Mouse (Mus musculus) liver, adult 2 months (tissue): Measurements from ENCODE around the gene C8a. TPM values are rescaled to one million over a fixed set of nuclear protein-coding genes. Genes with fewer than 3 reads are reported as not detected.

ENCODE experiments used
- DNase-seq: peaks from one replicate; pipeline ENCODE4 v3.0.0-alpha.2; 2011; ENCODE audit warnings: low read depth, low spot score; ENCODE audit errors: extremely low read depth
- H3K27ac ChIP-seq: fragments of 200-500 bp; replicated peaks from 2 replicates; pipeline ENCODE4 v1.5.1; 2012; ENCODE audit warnings: low read depth, mild to moderate bottlenecking, control low read depth, inconsistent platforms, low read length; ENCODE audit not compliant: insufficient read depth
- H3K27me3 ChIP-seq: fragments of 200-500 bp; 2 replicates; pipeline ENCODE4 v1.6.1; 2012; ENCODE audit warnings: mild to moderate bottlenecking, moderate library complexity, low read length, inconsistent platforms; ENCODE audit not compliant: control insufficient read depth, insufficient read depth
- H3K36me3 ChIP-seq: fragments of 200-500 bp; 2 replicates; pipeline ENCODE4 v1.6.1; 2012; ENCODE audit warnings: low read length, inconsistent platforms; ENCODE audit not compliant: control insufficient read depth, insufficient read depth
- H3K4me1 ChIP-seq: fragments of 200-500 bp; 2 replicates; pipeline ENCODE4 v1.6.1; 2011; ENCODE audit warnings: low read length; ENCODE audit not compliant: control insufficient read depth, insufficient read depth
- H3K4me3 ChIP-seq: fragments of 200-500 bp; 2 replicates; pipeline ENCODE4 v1.5.1; 2011; ENCODE audit warnings: low read depth, mild to moderate bottlenecking, control low read depth, low read length, moderate library complexity; ENCODE audit not compliant: insufficient read depth
- H3K79me2 ChIP-seq: fragments of 200-500 bp; 2 replicates; pipeline ENCODE4 v1.6.1; 2012; ENCODE audit warnings: inconsistent platforms, mild to moderate bottlenecking, low read length, moderate library complexity; ENCODE audit not compliant: control insufficient read depth, insufficient read depth
- H3K9ac ChIP-seq: fragments of 200-500 bp; 2 replicates; pipeline ENCODE4 v1.6.1; 2012; ENCODE audit warnings: low read depth, mild to moderate bottlenecking, control low read depth, inconsistent platforms, low read length
- CTCF ChIP-seq: fragments of 200-500 bp; IDR thresholded peaks from 2 replicates; pipeline ENCODE4 v1.5.1; 2011; ENCODE audit warnings: low read depth, low read length, control low read depth
- POLR2A ChIP-seq: fragments of 200-500 bp; IDR thresholded peaks from 2 replicates; pipeline ENCODE4 v1.6.1; 2011; ENCODE audit warnings: low read length, control low read depth; ENCODE audit not compliant: insufficient read depth; ENCODE audit errors: extremely low read depth
- WGBS: fragments of 180-500 bp; shearing (Covaris S2); methylation state at CpG from one replicate; pipeline ENCODE4 v1.1.7; 2018; 5-methylcytosine and 5-hydroxymethylcytosine counted together
- polyA plus RNA-seq: library from polyadenylated mRNA; depleted of rRNA; stranded (reverse); fragments of >200 nt; gene quantifications from 2 replicates; pipeline ENCODE4 v1.2.3, GENCODE M21; 2012
- total RNA-seq: library from RNA; depleted of rRNA; stranded (reverse); fragments of >200 nt; gene quantifications from 2 replicates; pipeline ENCODE4 v1.2.3, GENCODE M21; 2014

Gene C8a
- total and polyA plus RNA-seq, 2 experiments = 71.3 to 250 TPM

- TF ChIP-seq POLR2A (no peak), CTCF (no peak)
- Histone ChIP-seq H3K36me3 (peaks cover 68% of the 10 kb centered on the region), H3K79me2 (no peaks in the 10 kb centered on the region), H3K9ac (peak overlapping the region; percentile 84), H3K27me3 (no peaks in the 10 kb centered on the region), H3K4me1 (peaks cover 32% of the 10 kb centered on the region), H3K27ac (peak overlapping the region; percentile 100), H3K4me3 (no peak overlapping the region)
- DNase-seq = peak; percentile 100
- 21% methylated on average over 2 of the region's 2 CpGs for WGBS
These were observed 37.9 kb downstream of the C8a start for GRCm38 (mm10) chr4:104838342-104838741.

- Histone ChIP-seq H3K36me3 (peaks cover 64% of the 10 kb centered on the region), H3K27me3 (no peaks in the 10 kb centered on the region), H3K4me3 (no peak overlapping the region), H3K79me2 (no peaks in the 10 kb centered on the region), H3K27ac (no peak overlapping the region), H3K9ac (no peak overlapping the region), H3K4me1 (peaks cover 13% of the 10 kb centered on the region)
- 63% methylated on average over 5 of the region's 5 CpGs for WGBS
- no peak for TF ChIP-seq POLR2A
- TF ChIP-seq CTCF = no peak
- DNase-seq = peak; percentile 59
These were observed 41.1 kb downstream of the C8a start for GRCm38 (mm10) chr4:104835096-104835495.

DNA sequence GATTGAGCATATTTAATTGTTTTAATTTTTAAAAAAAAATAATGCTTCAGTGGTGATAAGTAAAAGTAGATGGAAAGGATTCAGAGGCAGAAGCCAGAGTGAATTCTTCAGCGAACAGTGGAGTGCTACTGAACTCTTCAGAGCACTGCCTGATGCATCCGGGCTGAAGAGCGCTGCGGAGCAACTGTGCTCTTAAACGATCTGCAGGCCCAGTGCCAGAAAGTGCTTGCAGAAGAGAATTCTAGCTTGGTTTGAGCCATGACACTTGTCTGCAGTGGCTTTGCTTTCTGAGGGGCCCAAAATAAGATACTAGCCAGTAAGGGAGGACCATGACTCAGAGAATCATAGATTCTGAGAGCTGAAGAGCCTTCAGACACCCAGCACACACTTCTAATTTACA, 47.3 kb downstream of the C8a start:
- no peaks in the 10 kb centered on the region for H3K79me2 ChIP-seq
- H3K36me3 ChIP-seq = peaks cover 72% of the 10 kb centered on the region
- H3K9ac ChIP-seq = no peak overlapping the region
- DNase-seq = no peak
- H3K4me1 ChIP-seq = peaks cover 5% of the 10 kb centered on the region
- TF ChIP-seq POLR2A = no peak
- TF ChIP-seq CTCF = no peak
- H3K27ac ChIP-seq = peak overlapping the region; percentile 12; the same call in 1 of the 2 replicates
- 57% methylated on average over 5 of the region's 5 CpGs for WGBS
- H3K4me3 ChIP-seq = no peak overlapping the region
- no peaks in the 10 kb centered on the region for H3K27me3 ChIP-seq

GRCm38 (mm10) chr4:104824381-104825077, 51.7 kb downstream of the C8a start:
- H3K27ac ChIP-seq = peak overlapping the region; percentile 86
- peaks cover 33% of the 10 kb centered on the region for H3K4me1 ChIP-seq
- peak overlapping the region; percentile 56; the same call in 1 of the 2 replicates for H3K9ac ChIP-seq
- peaks cover 5% of the 10 kb centered on the region; the same call in 1 of the 2 replicates for H3K79me2 ChIP-seq
- H3K4me3 ChIP-seq = no peak overlapping the region
- H3K36me3 ChIP-seq = peaks cover 72% of the 10 kb centered on the region
- H3K27me3 ChIP-seq = no peaks in the 10 kb centered on the region
- 18% methylated on average over 7 of the region's 7 CpGs for WGBS
- peak; percentile 99 for DNase-seq
- TF ChIP-seq POLR2A = no peak
- no peak for TF ChIP-seq CTCF

- no peak overlapping the region for H3K4me3 ChIP-seq
- H3K9ac ChIP-seq = peak overlapping the region; percentile 74
- TF ChIP-seq CTCF = no peak
- no peak for TF ChIP-seq POLR2A
- H3K27me3 ChIP-seq = no peaks in the 10 kb centered on the region
- peak; percentile 98 for DNase-seq
- H3K36me3 ChIP-seq = peaks cover 65% of the 10 kb centered on the region
- 18% methylated on average over 4 of the region's 4 CpGs for WGBS
- peaks cover 41% of the 10 kb centered on the region for H3K4me1 ChIP-seq
- H3K27ac ChIP-seq = peak overlapping the region; percentile 100
- H3K79me2 ChIP-seq = peaks cover 5% of the 10 kb centered on the region; the same call in 1 of the 2 replicates
These were observed 52.5 kb downstream of the C8a start for GRCm38 (mm10) chr4:104823597-104824101.

DNA sequence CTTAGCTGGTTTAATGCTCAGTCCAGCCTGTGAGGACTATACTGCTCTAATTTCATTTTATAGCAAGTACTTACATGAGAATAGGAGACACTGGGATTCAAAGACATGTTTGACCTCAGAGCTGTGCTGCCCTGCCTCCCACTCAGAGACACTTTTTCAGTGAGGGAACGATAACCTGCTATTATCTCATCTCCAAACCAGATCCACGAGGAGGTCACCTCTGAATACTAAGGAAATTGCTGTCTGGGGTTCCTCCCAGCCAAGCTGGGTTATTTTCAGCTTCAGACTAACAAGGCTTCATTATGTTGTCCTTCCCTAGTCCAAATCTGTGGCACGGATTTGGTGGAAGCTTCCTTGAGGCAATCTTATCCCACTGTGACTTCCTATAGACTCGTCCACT, 56.3 kb downstream of the C8a start:
- TF ChIP-seq POLR2A (no peak), CTCF (no peak)
- WGBS = 61% methylated on average over 4 of the region's 4 CpGs

More for the DNA sequence above, 56.3 kb downstream of the C8a start:
- Histone ChIP-seq H3K79me2 (peaks cover 5% of the 10 kb centered on the region; the same call in 1 of the 2 replicates), H3K4me1 (peaks cover 52% of the 10 kb centered on the region), H3K27ac (peak overlapping the region; percentile 91), H3K27me3 (no peaks in the 10 kb centered on the region), H3K9ac (peak overlapping the region; percentile 1; the same call in 1 of the 2 replicates), H3K36me3 (peaks cover 43% of the 10 kb centered on the region), H3K4me3 (no peak overlapping the region)
- no peak for DNase-seq
